Mouse (Mus musculus) 3134 (cell line): ENCODE measurements around the gene Cd5.

Experiments used
- DNase-seq: peaks from one replicate; pipeline ENCODE4 v3.0.0-alpha.2; 2011; ENCODE audit warnings: low spot score; ENCODE audit not compliant: insufficient read length; ENCODE audit errors: extremely low read depth

Gene Cd5

GRCm38 (mm10) chr19:10731975-10732374 is 6.8 kb downstream of the Cd5 start:
- no peak for DNase-seq

GRCm38 (mm10) chr19:10730469-10730868 is 8.3 kb downstream of the Cd5 start:
- DNase-seq: no peak

GRCm38 (mm10) chr19:10729889-10730288 is 8.9 kb downstream of the Cd5 start:
- DNase-seq: no peak

- no peak for DNase-seq
These were observed 14.0 kb downstream of the Cd5 start for GRCm38 (mm10) chr19:10724629-10725363.

- no peak for DNase-seq
These were observed 15.2 kb downstream of the Cd5 start for GRCm38 (mm10) chr19:10723649-10724048.

- DNase-seq: no peak
These were observed 15.7 kb downstream of the Cd5 start for GRCm38 (mm10) chr19:10723084-10723483.

GRCm38 (mm10) chr19:10721064-10721463 is 17.7 kb downstream of the Cd5 start:
- no peak for DNase-seq

- no peak for DNase-seq
These were observed 18.3 kb downstream of the Cd5 start for GRCm38 (mm10) chr19:10720524-10720923.

GRCm38 (mm10) chr19:10719751-10720150 is 19.1 kb downstream of the Cd5 start:
- DNase-seq: no peak

- no peak for DNase-seq
These were observed 20.5 kb downstream of the Cd5 start for GRCm38 (mm10) chr19:10718251-10718775.

GRCm38 (mm10) chr19:10715476-10715875 is 23.3 kb downstream of the Cd5 start:
- DNase-seq: no peak

- DNase-seq: no peak
These were observed 23.9 kb downstream of the Cd5 start for GRCm38 (mm10) chr19:10714682-10715475.

GRCm38 (mm10) chr19:10714168-10714567 is 24.6 kb downstream of the Cd5 start:
- DNase-seq: no peak

GRCm38 (mm10) chr19:10713551-10713950 is 25.3 kb downstream of the Cd5 start:
- no peak for DNase-seq

GRCm38 (mm10) chr19:10712646-10713045 is 26.2 kb downstream of the Cd5 start:
- no peak for DNase-seq

- DNase-seq: no peak
These were observed 26.6 kb downstream of the Cd5 start for GRCm38 (mm10) chr19:10712194-10712593.

- DNase-seq: no peak
These were observed 28.1 kb downstream of the Cd5 start for GRCm38 (mm10) chr19:10710751-10711150.

GRCm38 (mm10) chr19:10710088-10710511 is 28.7 kb downstream of the Cd5 start:
- DNase-seq: peak; percentile 45

GRCm38 (mm10) chr19:10709360-10710087 is 29.3 kb downstream of the Cd5 start:
- DNase-seq: peak; percentile 72

- DNase-seq: no peak
These were observed 29.9 kb downstream of the Cd5 start for GRCm38 (mm10) chr19:10708900-10709299.

GRCm38 (mm10) chr19:10707881-10708280 is 30.9 kb downstream of the Cd5 start:
- no peak for DNase-seq
